Mouse (Mus musculus) neural tube, embryonic 14.5 days (tissue): ENCODE data around the gene Fpgs. TPM values are rescaled to one million over a fixed set of nuclear protein-coding genes. Genes with fewer than 3 reads are reported as not detected.

Source experiments
- ATAC-seq: fragments of 200-750 bp; cut with Nextera tagmentation; 2 replicates; pipeline ENCODE4 v1.8.0; 2017; ENCODE audit warnings: low read depth, mild to moderate bottlenecking, moderate TSS enrichment, moderate library complexity
- H3K27ac ChIP-seq: fragments of 300-500 bp; sonication (generic); 2 replicates; pipeline ENCODE4 v1.5.1; 2014; ENCODE audit warnings: low read depth, mild to moderate bottlenecking, control low read depth, low read length, moderate library complexity, mixed read lengths
- H3K27me3 ChIP-seq: fragments of 300-500 bp; sonication (generic); 2 replicates; pipeline ENCODE4 v1.6.1; 2014; ENCODE audit warnings: low read length; ENCODE audit not compliant: control insufficient read depth, insufficient read depth
- H3K36me3 ChIP-seq: fragments of 300-500 bp; sonication (generic); 2 replicates; pipeline ENCODE4 v1.6.1; 2014; ENCODE audit warnings: low read length, mixed read lengths; ENCODE audit not compliant: control insufficient read depth, insufficient read depth
- H3K4me1 ChIP-seq: fragments of 300-500 bp; sonication (generic); 2 replicates; pipeline ENCODE4 v1.6.1; 2014; ENCODE audit warnings: low read length; ENCODE audit not compliant: control insufficient read depth, insufficient read depth
- H3K4me2 ChIP-seq: fragments of 300-500 bp; sonication (generic); 2 replicates; pipeline ENCODE4 v1.6.1; 2014; ENCODE audit warnings: mild to moderate bottlenecking, low read depth, low read length, control low read depth
- H3K4me3 ChIP-seq: fragments of 300-500 bp; sonication (generic); 2 replicates; pipeline ENCODE4 v1.5.1; 2014; ENCODE audit warnings: low read depth, low read length, control low read depth, mixed read lengths
- H3K9ac ChIP-seq: fragments of 300-500 bp; sonication (generic); replicated peaks from 2 replicates; pipeline ENCODE4 v1.6.1; 2014; ENCODE audit warnings: low read depth, mild to moderate bottlenecking, control low read depth, low read length, mixed read lengths
- H3K9me3 ChIP-seq: fragments of 300-500 bp; sonication (generic); 2 replicates; pipeline ENCODE4 v1.6.1; 2016; ENCODE audit warnings: low read length; ENCODE audit not compliant: control insufficient read depth
- WGBS: fragments of 180-500 bp; shearing (Covaris S2); extraction: QIAGEN DNeasy Blood & Tissue Kit; methylation state at CpG from one replicate; pipeline ENCODE4 v1.1.7; 2014; 5-methylcytosine and 5-hydroxymethylcytosine counted together
- polyA plus RNA-seq: library from polyadenylated mRNA; unstranded; fragments of >200 nt; fragmentation: Nextera tagmentation; extraction: Ambion mirVana; gene quantifications from 2 replicates; pipeline ENCODE4 v1.2.1, GENCODE M21; 2014

The Fpgs gene
- polyA plus RNA-seq, 1 experiment from 2014 or later = 14.6 TPM

DNA sequence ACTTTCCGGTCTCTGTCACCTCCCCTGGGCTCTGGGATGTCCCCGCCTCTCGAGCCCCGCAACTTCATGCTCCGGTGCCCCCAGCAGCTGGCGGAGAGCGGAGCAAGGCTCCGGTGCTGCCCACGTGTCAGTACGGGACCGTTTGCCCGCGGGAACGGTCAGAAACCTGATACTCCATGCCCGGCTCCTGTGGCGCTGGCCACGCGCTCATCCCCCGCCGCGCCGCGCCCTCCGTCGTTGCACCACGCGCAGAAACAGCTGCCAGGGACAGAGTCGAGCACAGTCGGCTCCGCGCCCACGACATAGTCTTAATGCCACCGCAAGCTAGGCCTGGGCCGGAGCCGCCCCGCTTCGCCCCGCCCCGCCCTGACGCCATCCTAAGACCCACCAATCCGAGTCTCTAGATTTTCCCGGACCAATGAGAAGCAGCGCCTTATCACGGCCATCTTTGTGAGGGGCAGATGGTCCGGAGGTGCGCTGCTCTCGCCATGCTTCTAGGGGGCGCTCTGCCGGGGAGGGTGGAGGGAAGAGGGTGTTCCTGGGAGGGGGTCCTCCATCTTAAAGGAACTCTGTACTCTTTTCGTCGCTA lies 10.0 kb downstream of the Fpgs start:
- under 1% methylated on average over 49 of the region's 51 CpGs for WGBS
- Histone ChIP-seq H3K9ac (peak overlapping the region; percentile 85), H3K9me3 (no peaks in the 10 kb centered on the region), H3K27ac (peak overlapping the region; percentile 80), H3K4me2 (peak overlapping the region; percentile 87), H3K27me3 (no peaks in the 10 kb centered on the region), H3K4me3 (peak overlapping the region; percentile 72), H3K4me1 (peaks cover 6% of the 10 kb centered on the region), H3K36me3 (no peaks in the 10 kb centered on the region)
- peak; percentile 99 for ATAC-seq

DNA sequence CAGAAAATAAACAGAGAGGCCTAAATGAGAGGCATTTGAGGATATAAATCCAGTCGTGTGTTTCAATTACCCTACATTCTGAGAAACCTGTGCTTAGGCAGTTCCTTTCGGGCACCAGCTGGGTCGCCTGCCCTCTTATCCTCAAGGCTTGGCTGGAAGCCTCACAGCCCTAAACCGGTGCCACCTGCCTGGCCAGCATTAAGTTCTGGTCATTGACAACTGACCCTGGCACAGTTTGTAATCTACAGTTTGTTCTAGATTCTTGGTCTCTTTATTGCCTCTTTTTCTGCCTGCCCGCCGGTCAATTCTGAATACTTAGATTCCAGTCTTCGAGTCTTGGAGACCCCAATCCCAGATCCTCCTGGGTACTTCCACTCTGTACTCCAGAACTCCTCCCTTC lies 10.7 kb downstream of the Fpgs start:
- Histone ChIP-seq H3K27me3 (no peaks in the 10 kb centered on the region), H3K4me2 (peak overlapping the region; percentile 87), H3K36me3 (no peaks in the 10 kb centered on the region), H3K4me1 (peaks cover 6% of the 10 kb centered on the region), H3K27ac (no peak overlapping the region; the same call in 1 of the 2 replicates), H3K4me3 (peak overlapping the region; percentile 72), H3K9me3 (no peaks in the 10 kb centered on the region), H3K9ac (peak overlapping the region; percentile 85)
- 14% methylated on average over 7 of the region's 7 CpGs for WGBS
- no peak for ATAC-seq

- no peak overlapping the region for H3K9ac ChIP-seq
- no peak overlapping the region for H3K27ac ChIP-seq
- no peaks in the 10 kb centered on the region for H3K27me3 ChIP-seq
- H3K4me3 ChIP-seq = no peak overlapping the region
- WGBS = 95% methylated on average over 14 of the region's 14 CpGs
- H3K4me2 ChIP-seq = peak overlapping the region; percentile 87; the same call in 1 of the 2 replicates
- no peak for ATAC-seq
- H3K36me3 ChIP-seq = peaks cover 4% of the 10 kb centered on the region; the same call in 1 of the 2 replicates
- H3K9me3 ChIP-seq = no peaks in the 10 kb centered on the region
- peaks cover 6% of the 10 kb centered on the region for H3K4me1 ChIP-seq
These were observed 11.4 kb downstream of the Fpgs start for GRCm38 (mm10) chr2:32692496-32692895.

- H3K4me1 ChIP-seq = peaks cover 6% of the 10 kb centered on the region
- WGBS = 85% methylated on average over 11 of the region's 11 CpGs
- no peak for ATAC-seq
- no peak overlapping the region for H3K4me3 ChIP-seq
- H3K36me3 ChIP-seq = peaks cover 8% of the 10 kb centered on the region; the same call in 1 of the 2 replicates
- H3K4me2 ChIP-seq = no peak overlapping the region
- no peaks in the 10 kb centered on the region for H3K27me3 ChIP-seq
- no peaks in the 10 kb centered on the region for H3K9me3 ChIP-seq
- H3K27ac ChIP-seq = no peak overlapping the region
- H3K9ac ChIP-seq = no peak overlapping the region
These were observed 12.9 kb downstream of the Fpgs start for GRCm38 (mm10) chr2:32691041-32691440.

DNA sequence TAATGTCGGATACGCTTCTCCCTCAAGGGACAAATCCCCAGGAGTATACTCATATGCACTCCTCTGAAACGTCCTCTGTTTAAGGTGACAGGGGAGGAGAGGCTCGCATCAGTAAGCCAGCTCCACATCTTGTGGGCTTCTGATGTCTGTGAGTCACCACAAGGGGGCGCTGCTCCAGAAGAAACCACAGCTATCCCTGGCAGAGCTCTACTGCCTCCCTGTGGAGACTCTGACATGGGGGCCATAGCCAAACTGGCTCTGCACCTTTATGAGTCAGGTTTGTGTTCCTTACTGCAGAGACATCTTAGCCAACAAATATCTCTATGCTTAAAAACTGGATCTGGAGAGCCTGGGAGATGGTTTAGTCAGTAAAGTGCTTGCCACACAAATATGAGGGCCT lies 14.5 kb downstream of the Fpgs start:
- no peak overlapping the region for H3K27ac ChIP-seq
- no peak overlapping the region for H3K9ac ChIP-seq
- no peaks in the 10 kb centered on the region for H3K27me3 ChIP-seq
- peaks cover 6% of the 10 kb centered on the region for H3K4me1 ChIP-seq
- no peak for ATAC-seq
- H3K4me2 ChIP-seq = no peak overlapping the region
- 18% methylated on average over 5 of the region's 5 CpGs for WGBS
- peaks cover 14% of the 10 kb centered on the region; the same call in 1 of the 2 replicates for H3K36me3 ChIP-seq
- no peaks in the 10 kb centered on the region for H3K9me3 ChIP-seq
- H3K4me3 ChIP-seq = no peak overlapping the region

DNA sequence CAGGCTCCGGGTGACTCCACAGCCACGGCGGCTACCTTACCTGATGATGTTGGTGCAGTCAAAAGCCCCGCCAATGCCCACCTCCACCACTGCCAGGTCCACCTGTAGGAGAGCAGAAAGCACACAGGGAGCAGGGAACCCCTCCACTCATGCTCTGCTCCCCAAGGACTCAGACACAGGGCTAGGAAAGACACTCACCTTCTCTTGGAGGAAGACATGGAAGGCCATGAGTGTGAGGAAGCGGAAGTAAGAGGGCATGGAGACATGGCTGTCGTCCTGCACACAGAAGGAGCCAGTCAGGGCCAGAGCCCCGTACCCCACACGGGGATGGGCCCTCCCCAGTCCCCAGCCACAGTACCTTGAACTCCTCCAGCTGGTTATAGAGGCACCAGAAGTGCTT lies 16.4 kb downstream of the Fpgs start:
- no peak overlapping the region for H3K4me2 ChIP-seq
- H3K27me3 ChIP-seq = no peaks in the 10 kb centered on the region
- no peaks in the 10 kb centered on the region; the same call in 1 of the 2 replicates for H3K4me1 ChIP-seq
- H3K36me3 ChIP-seq = peaks cover 25% of the 10 kb centered on the region; the same call in 1 of the 2 replicates
- 96% methylated on average over 8 of the region's 8 CpGs for WGBS
- H3K9ac ChIP-seq = no peak overlapping the region
- no peaks in the 10 kb centered on the region for H3K9me3 ChIP-seq
- no peak for ATAC-seq
- H3K4me3 ChIP-seq = no peak overlapping the region
- H3K27ac ChIP-seq = no peak overlapping the region

- Histone ChIP-seq H3K4me3 (no peak overlapping the region), H3K36me3 (peaks cover 25% of the 10 kb centered on the region; the same call in 1 of the 2 replicates), H3K27ac (no peak overlapping the region), H3K9me3 (no peaks in the 10 kb centered on the region), H3K27me3 (no peaks in the 10 kb centered on the region), H3K4me2 (no peak overlapping the region), H3K9ac (no peak overlapping the region), H3K4me1 (no peaks in the 10 kb centered on the region)
- no peak for ATAC-seq
- 95% methylated on average over 6 of the region's 6 CpGs for WGBS
These were observed 17.3 kb downstream of the Fpgs start for GRCm38 (mm10) chr2:32686640-32687039.

- no peak for ATAC-seq
- Histone ChIP-seq H3K9me3 (no peaks in the 10 kb centered on the region), H3K27me3 (no peaks in the 10 kb centered on the region), H3K4me2 (no peak overlapping the region), H3K4me1 (no peaks in the 10 kb centered on the region), H3K36me3 (peaks cover 25% of the 10 kb centered on the region; the same call in 1 of the 2 replicates), H3K4me3 (no peak overlapping the region), H3K27ac (no peak overlapping the region), H3K9ac (no peak overlapping the region)
- WGBS = 96% methylated on average over 3 of the region's 3 CpGs
These were observed 18.1 kb downstream of the Fpgs start for GRCm38 (mm10) chr2:32685807-32686206.

DNA sequence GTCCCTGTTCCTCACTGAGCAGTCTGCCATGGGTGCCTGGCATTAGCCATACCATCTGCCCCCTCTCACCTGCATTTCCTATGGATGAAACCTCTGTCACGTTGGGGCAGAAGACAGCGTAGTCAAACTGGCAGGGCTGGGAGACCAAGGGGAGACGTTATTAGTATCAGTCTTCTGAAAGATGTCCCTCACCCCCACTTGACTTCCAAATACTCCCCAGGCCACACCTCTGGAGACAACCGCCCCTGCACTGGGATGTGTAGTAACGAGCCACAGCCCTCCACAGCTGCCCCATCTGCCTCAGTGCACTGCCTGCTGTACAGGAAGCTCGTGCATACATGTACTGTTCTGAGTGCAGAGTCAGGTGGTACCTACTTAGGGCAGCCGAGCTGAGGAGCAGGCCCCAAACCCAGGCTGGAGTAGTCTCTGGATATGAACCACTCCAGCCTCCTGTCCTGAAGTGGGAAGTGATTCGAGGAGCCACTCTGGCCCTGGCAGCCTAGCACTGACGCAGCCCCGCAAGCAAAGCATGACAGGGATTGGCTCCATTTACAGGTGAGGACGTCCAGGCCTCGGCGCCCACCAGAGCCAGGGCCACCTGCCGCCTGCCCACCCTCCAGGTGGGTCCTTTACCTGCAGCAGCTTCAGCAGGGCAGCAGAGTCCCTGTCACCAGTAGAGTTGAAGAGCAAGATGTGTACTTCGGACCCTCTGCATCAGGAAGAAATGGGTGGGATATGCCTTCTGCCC lies 19.1 kb downstream of the Fpgs start:
- no peak overlapping the region for H3K27ac ChIP-seq
- H3K4me1 ChIP-seq = no peaks in the 10 kb centered on the region
- no peaks in the 10 kb centered on the region for H3K27me3 ChIP-seq
- 93% methylated on average over 15 of the region's 15 CpGs for WGBS
- H3K9ac ChIP-seq = no peak overlapping the region
- H3K36me3 ChIP-seq = peaks cover 25% of the 10 kb centered on the region; the same call in 1 of the 2 replicates
- no peak overlapping the region for H3K4me2 ChIP-seq
- H3K4me3 ChIP-seq = no peak overlapping the region
- no peaks in the 10 kb centered on the region for H3K9me3 ChIP-seq
- ATAC-seq = no peak
